Mouse (Mus musculus): ENCODE results near the gene Eme1. TPM values are rescaled to one million over a fixed set of nuclear protein-coding genes. Genes with fewer than 3 reads are reported as not detected.
A peak's percentile ranks its signal among the peaks of the same experiment; 100 is the strongest.

The Eme1 gene
- polyA plus RNA-seq, 1 experiment from 2014 or later, result 47.0 TPM

DNA sequence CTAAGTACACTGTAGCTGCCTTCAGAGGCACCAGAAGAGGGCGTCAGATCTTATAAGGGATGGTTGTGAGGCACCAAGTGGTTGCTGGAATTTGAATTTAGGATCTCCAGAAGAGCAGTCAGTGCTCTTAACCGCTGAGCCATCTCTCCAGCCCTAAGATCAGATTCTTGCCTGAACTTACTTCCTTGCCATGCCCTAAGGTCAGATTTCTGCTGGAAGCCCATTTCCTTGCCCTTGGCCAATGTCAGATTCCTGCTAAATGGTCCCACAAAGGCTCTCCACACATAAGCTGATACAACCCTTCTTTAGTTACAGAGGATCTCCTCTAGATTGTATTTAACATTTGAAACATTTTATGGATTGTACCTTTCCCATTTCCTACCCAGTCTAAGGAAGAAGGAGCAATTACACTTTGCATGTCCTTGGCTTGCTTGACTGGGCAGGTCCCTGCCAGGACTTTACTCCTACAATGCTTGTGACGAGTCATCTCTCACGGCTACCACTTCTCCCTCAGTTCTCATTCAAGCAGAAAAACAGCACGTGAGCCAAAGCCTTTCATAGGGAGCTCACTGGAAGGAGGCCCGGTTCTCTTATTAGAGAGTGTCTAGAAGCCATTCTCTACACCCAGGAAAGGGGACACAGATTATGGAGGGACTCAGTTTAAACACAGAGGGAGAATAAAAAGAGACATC, 32.9 kb downstream of the Eme1 start:
- Histone ChIP-seq H3K4me3 (ENCODE audit: low read depth, low read length) (no peak overlapping the region), H3K9ac (replicated peaks; ENCODE audit: low read length) (no peak overlapping the region), H3K36me3 (replicated peaks; ENCODE audit: control insufficient read depth, insufficient read depth, low read depth, low read length) (no peaks in the 10 kb centered on the region), H3K4me2 (ENCODE audit: low read depth, low read length) (no peak overlapping the region), H3K4me1 (ENCODE audit: control insufficient read depth, insufficient read depth, low read length) (no peaks in the 10 kb centered on the region), H3K27ac (replicated peaks; ENCODE audit: low read depth, low read length) (no peak overlapping the region), H3K9me3 (replicated peaks; ENCODE audit: control insufficient read depth, low read length) (no peaks in the 10 kb centered on the region), H3K27me3 (ENCODE audit: control insufficient read depth, insufficient read depth, low read length) (no peaks in the 10 kb centered on the region)
- ATAC-seq (replicated peaks; ENCODE audit: insufficient number of reproducible peaks, low FRiP score, low TSS enrichment, low read depth) (no peak), DNase-seq (ENCODE audit: low spot score) (no peak)
- WGBS, result 61% methylated on average over 6 of the region's 6 CpGs

DNA sequence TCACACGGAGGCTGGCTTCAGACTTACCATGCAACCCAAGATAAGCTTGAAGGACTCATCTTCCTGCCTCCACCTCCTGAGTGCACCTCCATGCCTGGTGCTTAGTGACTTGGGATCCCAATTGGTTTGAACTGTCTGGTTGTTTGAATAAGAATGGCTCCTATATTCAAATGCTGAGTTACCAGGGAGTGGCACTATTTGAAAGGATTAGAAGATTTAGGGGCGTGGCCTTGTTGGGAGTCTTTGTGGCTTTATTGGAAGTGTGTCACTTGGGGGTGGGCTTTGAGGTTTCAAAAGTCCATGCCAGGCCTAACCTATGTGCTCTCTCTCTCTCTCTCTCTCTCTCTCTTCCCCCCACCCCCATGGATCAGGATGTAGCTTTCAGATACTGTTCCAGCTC, 36.1 kb downstream of the Eme1 start:
- no peak overlapping the region for H3K9ac ChIP-seq (replicated peaks; ENCODE audit: low read length)
- no peak overlapping the region for H3K27ac ChIP-seq (replicated peaks; ENCODE audit: low read depth, low read length)
- no peak overlapping the region for H3K4me3 ChIP-seq (ENCODE audit: low read depth, low read length)
- 88% methylated on average over 2 of the region's 2 CpGs for WGBS
- H3K27me3 ChIP-seq (ENCODE audit: control insufficient read depth, insufficient read depth, low read length), result no peaks in the 10 kb centered on the region
- no peak for ATAC-seq (replicated peaks; ENCODE audit: insufficient number of reproducible peaks, low FRiP score, low TSS enrichment, low read depth)
- no peaks in the 10 kb centered on the region for H3K4me1 ChIP-seq (ENCODE audit: control insufficient read depth, insufficient read depth, low read length)
- H3K4me2 ChIP-seq (ENCODE audit: low read depth, low read length), result no peak overlapping the region
- no peak for DNase-seq (ENCODE audit: low spot score)
- H3K9me3 ChIP-seq (replicated peaks; ENCODE audit: control insufficient read depth, low read length), result no peaks in the 10 kb centered on the region
- H3K36me3 ChIP-seq (replicated peaks; ENCODE audit: control insufficient read depth, insufficient read depth, low read depth, low read length), result no peaks in the 10 kb centered on the region

DNA sequence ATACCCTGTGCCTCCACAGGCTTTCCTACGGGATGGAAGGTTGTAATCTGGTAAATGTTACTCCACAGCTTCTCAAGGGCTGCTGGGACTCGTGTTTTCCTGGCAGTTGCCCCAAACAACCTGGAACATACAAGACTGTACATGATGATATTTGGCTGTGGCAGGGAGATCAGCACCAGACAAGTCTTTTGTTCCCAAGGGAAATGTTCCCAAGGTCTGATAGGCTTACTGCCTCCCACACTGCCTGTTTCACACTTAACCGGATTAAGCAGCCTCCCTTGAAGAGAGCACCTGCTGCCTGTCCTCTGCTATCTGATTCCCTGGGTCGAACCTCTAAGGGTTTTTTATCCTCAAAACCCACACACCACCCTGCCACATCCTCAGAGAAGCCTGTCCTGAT, 38.3 kb downstream of the Eme1 start:
- Histone ChIP-seq H3K4me3 (ENCODE audit: low read depth, low read length) (no peak overlapping the region), H3K9ac (replicated peaks; ENCODE audit: low read length) (no peak overlapping the region), H3K27me3 (ENCODE audit: control insufficient read depth, insufficient read depth, low read length) (no peaks in the 10 kb centered on the region), H3K36me3 (replicated peaks; ENCODE audit: control insufficient read depth, insufficient read depth, low read depth, low read length) (no peaks in the 10 kb centered on the region), H3K4me2 (ENCODE audit: low read depth, low read length) (no peak overlapping the region), H3K4me1 (ENCODE audit: control insufficient read depth, insufficient read depth, low read length) (no peaks in the 10 kb centered on the region), H3K9me3 (replicated peaks; ENCODE audit: control insufficient read depth, low read length) (no peaks in the 10 kb centered on the region), H3K27ac (replicated peaks; ENCODE audit: low read depth, low read length) (no peak overlapping the region)
- 38% methylated on average over 4 of the region's 4 CpGs for WGBS
- DNase-seq (ENCODE audit: low spot score) (no peak), ATAC-seq (replicated peaks; ENCODE audit: insufficient number of reproducible peaks, low FRiP score, low TSS enrichment, low read depth) (no peak)

DNA sequence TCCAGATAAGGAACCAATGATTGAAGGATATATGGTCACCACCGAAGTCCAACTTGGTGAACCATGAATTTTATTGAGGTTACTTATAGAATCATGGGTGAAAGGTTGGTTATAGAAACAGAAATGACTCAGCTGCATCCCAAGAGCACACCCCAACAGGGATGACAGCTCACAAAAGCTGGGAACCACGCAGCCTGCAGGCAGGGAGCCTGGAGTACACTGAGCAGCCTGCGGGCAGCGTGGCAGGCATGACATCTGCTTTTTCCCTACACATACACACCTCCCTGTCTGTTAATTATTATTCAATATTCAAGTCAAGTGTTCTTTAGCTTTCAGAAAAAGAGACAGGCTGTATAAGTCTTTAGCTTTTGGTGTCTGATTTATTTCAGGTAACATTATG, 39.2 kb downstream of the Eme1 start:
- ATAC-seq (replicated peaks; ENCODE audit: insufficient number of reproducible peaks, low FRiP score, low TSS enrichment, low read depth), result no peak
- H3K36me3 ChIP-seq (replicated peaks; ENCODE audit: control insufficient read depth, insufficient read depth, low read depth, low read length), result no peaks in the 10 kb centered on the region
- no peaks in the 10 kb centered on the region for H3K27me3 ChIP-seq (ENCODE audit: control insufficient read depth, insufficient read depth, low read length)
- no peaks in the 10 kb centered on the region for H3K4me1 ChIP-seq (ENCODE audit: control insufficient read depth, insufficient read depth, low read length)
- no peak overlapping the region for H3K9ac ChIP-seq (replicated peaks; ENCODE audit: low read length)
- DNase-seq (ENCODE audit: low spot score), result no peak
- H3K4me3 ChIP-seq (ENCODE audit: low read depth, low read length), result no peak overlapping the region
- no peak overlapping the region for H3K4me2 ChIP-seq (ENCODE audit: low read depth, low read length)
- no peaks in the 10 kb centered on the region for H3K9me3 ChIP-seq (replicated peaks; ENCODE audit: control insufficient read depth, low read length)
- WGBS, result 88% methylated on average over 4 of the region's 4 CpGs
- H3K27ac ChIP-seq (replicated peaks; ENCODE audit: low read depth, low read length), result no peak overlapping the region

DNA sequence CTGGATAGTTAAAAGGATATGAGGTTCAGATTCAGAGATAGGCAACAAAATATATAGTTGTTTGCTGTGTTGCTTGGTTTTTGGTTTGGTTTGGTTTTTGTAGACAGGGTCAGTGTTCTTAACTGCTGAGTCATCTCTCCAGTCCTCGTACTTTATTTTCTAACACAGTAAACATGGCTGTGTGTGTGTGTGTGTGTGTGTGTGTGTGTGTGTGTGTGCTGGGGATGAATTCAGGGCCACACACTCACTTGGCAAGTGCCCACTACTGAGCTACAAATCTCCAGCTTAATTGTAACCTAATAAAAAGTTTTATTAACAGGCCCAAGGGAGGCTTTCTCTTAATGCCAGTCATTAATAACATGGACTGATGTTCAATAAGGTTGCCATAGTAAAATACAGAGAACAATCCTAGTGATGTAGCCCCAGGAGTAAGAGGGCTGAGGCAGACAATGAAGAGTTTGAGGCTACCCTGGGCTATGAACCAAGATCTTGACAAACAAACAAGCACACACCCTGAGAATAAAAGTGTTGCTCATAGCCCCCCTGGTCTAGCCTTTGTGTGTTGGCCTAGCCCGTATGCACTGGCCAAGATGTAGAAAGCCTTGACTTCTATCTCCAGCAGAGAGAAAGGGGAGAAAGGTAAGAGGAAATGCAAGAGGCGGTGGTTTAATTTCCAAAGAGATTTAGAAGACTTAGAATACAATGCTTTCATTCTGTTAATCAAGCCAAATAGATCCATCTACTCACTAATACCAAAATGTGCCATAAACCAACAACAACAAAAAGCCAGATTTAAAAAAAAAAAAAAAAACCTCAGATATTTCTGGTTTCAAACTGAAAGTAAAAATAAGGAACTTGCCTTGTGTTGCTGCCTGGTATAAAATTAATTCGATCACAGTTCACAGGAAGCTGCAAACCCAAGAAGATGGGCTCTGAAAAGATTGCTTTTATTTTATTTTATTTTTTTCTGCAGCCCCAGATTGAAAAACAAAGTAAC, 42.7 kb downstream of the Eme1 start:
- H3K36me3 ChIP-seq (replicated peaks; ENCODE audit: control insufficient read depth, insufficient read depth, low read depth, low read length), result no peaks in the 10 kb centered on the region
- no peaks in the 10 kb centered on the region for H3K4me1 ChIP-seq (ENCODE audit: control insufficient read depth, insufficient read depth, low read length)
- H3K9ac ChIP-seq (replicated peaks; ENCODE audit: low read length), result no peak overlapping the region
- H3K4me2 ChIP-seq (ENCODE audit: low read depth, low read length), result no peak overlapping the region
- no peak overlapping the region for H3K27ac ChIP-seq (replicated peaks; ENCODE audit: low read depth, low read length)
- WGBS, result 74% methylated on average over 4 of the region's 4 CpGs
- H3K27me3 ChIP-seq (ENCODE audit: control insufficient read depth, insufficient read depth, low read length), result no peaks in the 10 kb centered on the region
- DNase-seq (ENCODE audit: low spot score) (no peak), ATAC-seq (replicated peaks; ENCODE audit: insufficient number of reproducible peaks, low FRiP score, low TSS enrichment, low read depth) (no peak)
- H3K9me3 ChIP-seq (replicated peaks; ENCODE audit: control insufficient read depth, low read length), result no peaks in the 10 kb centered on the region
- no peak overlapping the region for H3K4me3 ChIP-seq (ENCODE audit: low read depth, low read length)

DNA sequence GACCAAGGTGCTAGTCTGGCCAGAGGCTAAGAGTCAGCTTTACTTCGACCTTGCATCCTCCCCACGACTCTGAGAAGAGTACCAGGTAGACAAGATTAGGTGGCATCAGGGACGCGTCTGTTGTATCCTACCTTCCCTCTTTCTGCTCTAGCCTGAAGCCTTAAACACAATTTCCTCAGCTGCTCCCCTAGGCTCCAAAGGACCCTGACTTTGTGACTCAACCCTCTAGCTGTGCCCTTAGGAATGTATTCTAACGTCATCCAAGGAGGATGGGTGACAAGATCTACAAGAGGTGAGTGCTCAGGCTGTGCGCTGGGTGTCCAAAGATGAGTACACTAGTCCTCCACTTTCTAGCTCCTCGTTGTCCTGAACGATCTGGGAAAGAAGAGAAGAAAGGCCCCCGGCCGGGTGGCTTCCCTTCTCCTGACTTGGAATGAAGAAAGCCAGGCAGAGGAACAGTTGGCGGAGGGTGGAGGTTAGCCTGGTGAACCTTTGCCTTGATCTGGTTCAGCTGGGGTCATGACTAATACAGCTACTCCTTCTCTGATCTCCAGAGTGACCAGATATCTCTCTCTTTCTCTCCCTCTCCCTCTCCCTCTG, 51.3 kb downstream of the Eme1 start:
- Histone ChIP-seq H3K4me1 (ENCODE audit: control insufficient read depth, insufficient read depth, low read length) (no peaks in the 10 kb centered on the region; the same call in 1 of the 2 replicates), H3K4me3 (ENCODE audit: low read depth, low read length) (peak overlapping the region; percentile 55; the same call in 1 of the 2 replicates), H3K36me3 (replicated peaks; ENCODE audit: control insufficient read depth, insufficient read depth, low read depth, low read length) (no peaks in the 10 kb centered on the region), H3K9me3 (replicated peaks; ENCODE audit: control insufficient read depth, low read length) (no peaks in the 10 kb centered on the region), H3K27me3 (ENCODE audit: control insufficient read depth, insufficient read depth, low read length) (no peaks in the 10 kb centered on the region), H3K27ac (replicated peaks; ENCODE audit: low read depth, low read length) (no peak overlapping the region), H3K9ac (replicated peaks; ENCODE audit: low read length) (peak overlapping the region; percentile 71), H3K4me2 (ENCODE audit: low read depth, low read length) (peak overlapping the region; percentile 67)
- DNase-seq (ENCODE audit: low spot score), result no peak
- ATAC-seq (replicated peaks; ENCODE audit: insufficient number of reproducible peaks, low FRiP score, low TSS enrichment, low read depth), result no peak
- 67% methylated on average over 11 of the region's 11 CpGs for whole genome bisulfite sequencing

DNA sequence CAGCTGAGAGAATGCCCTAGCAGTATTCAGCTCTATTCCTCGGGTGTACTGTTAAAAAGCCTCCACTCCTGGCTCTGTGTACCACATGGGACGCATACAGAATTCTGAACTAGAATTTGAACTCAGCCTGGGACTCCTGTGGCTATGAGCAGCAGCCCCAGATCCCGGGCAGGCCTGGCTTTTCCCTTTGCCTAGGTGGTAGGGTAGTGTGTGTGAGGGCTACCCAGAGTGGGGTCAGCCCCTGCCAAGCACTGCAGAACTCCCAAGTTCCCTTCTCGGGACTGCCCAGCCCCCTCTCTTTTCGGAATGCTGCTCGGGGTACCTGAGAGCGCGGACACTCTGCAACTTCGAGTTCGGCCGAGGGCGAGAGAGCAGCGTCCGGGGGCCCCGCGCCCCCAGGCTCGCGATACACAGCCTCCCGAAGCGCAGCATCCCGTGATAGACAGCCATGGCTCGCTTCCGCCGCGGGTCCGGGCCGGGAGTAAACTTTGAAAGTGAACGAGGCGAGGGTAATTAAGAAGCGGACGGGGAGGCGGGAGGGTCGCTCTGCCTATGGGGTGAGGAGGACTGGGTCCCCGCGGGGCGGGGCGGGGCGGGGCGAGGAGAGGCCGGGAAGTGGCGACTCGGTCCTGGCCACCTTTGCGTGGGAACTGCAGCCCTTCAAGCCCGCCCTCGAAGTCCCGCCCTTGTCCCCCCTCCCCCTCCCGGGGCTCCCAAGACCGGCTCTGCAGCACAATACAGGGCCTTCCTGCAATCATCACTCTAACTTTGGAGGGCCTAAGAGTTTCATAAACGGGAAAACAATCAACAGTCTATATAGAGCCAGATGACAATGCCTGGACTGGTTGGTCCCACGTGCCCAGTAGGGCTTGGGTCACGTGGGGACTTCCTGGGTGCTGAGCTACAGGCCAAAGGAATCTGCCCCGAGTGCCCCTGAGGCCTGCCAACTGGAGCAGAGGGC, 52.2 kb downstream of the Eme1 start, which contains the start of gene Acsf2:
Gene Acsf2, minus strand, starts transcription at position 551 of the 961 bp plus-strand sequence.
- H3K9me3 ChIP-seq (replicated peaks; ENCODE audit: control insufficient read depth, low read length), result no peaks in the 10 kb centered on the region
- 1% methylated on average over 51 of the region's 52 CpGs for WGBS
- DNase-seq (ENCODE audit: low spot score) (peak; percentile 89), ATAC-seq (replicated peaks; ENCODE audit: insufficient number of reproducible peaks, low FRiP score, low TSS enrichment, low read depth) (peak; percentile 87)
- H3K27me3 ChIP-seq (ENCODE audit: control insufficient read depth, insufficient read depth, low read length), result no peaks in the 10 kb centered on the region
- H3K4me1 ChIP-seq (ENCODE audit: control insufficient read depth, insufficient read depth, low read length), result no peaks in the 10 kb centered on the region; the same call in 1 of the 2 replicates
- H3K9ac ChIP-seq (replicated peaks; ENCODE audit: low read length), result peak within 1 kb of the TSS; percentile 71
- H3K36me3 ChIP-seq (replicated peaks; ENCODE audit: control insufficient read depth, insufficient read depth, low read depth, low read length), result no peaks in the 10 kb centered on the region
- H3K4me3 ChIP-seq (ENCODE audit: low read depth, low read length), result peak within 1 kb of the TSS; percentile 55
- peak within 1 kb of the TSS; percentile 67 for H3K4me2 ChIP-seq (ENCODE audit: low read depth, low read length)
- peak within 1 kb of the TSS; percentile 28; the same call in 1 of the 2 replicates for H3K27ac ChIP-seq (replicated peaks; ENCODE audit: low read depth, low read length)

All from embryonic facial prominence, embryonic 11.5 days (tissue).